Mouse (Mus musculus) heart, adult 11 months (tissue): ENCODE measurements at regions not wholly inside any gene's neighbourhood (a gene's known extent, or its start where the extent isn't known, plus 50 kb on each side); places are given as distances from the start of the nearest gene placed in this dataset.

ENCODE experiments used
- DNase-seq: peaks from one replicate; pipeline ENCODE4 v3.0.0; 2022

GRCm38 (mm10) chr1:85451701-85452100 is 123.8 kb upstream of the G530012D18Rik start:
- DNase-seq, result peak; percentile 93

GRCm38 (mm10) chr1:85453350-85453749 is 122.1 kb upstream of the G530012D18Rik start:
- peak; percentile 93 for DNase-seq

- DNase-seq, result peak; percentile 91
Observed at GRCm38 (mm10) chr1:85456671-85457070, 118.8 kb upstream of the G530012D18Rik start.

GRCm38 (mm10) chr1:85457731-85458130 is 117.7 kb upstream of the G530012D18Rik start:
- DNase-seq, result peak; percentile 92

DNA sequence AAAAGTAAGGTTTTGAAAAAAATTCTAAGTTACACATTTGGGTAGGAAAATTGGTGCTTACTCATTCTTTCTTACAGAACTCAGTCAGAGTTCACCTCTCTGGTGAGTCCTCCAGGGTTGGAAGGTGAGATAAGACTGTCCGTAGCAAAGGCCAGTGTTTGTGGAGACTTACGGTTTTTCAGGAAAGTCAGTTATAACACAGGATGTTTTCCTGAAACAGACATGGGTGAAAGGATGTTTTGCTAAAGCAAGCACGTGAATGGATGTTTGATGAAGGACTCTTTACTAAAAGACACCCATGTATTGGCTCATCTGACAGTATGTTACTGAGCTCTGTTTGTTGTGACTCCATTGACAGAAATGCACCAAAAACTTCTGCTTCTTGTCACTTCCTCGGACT is 113.4 kb upstream of the G530012D18Rik start:
- peak; percentile 91 for DNase-seq

DNA sequence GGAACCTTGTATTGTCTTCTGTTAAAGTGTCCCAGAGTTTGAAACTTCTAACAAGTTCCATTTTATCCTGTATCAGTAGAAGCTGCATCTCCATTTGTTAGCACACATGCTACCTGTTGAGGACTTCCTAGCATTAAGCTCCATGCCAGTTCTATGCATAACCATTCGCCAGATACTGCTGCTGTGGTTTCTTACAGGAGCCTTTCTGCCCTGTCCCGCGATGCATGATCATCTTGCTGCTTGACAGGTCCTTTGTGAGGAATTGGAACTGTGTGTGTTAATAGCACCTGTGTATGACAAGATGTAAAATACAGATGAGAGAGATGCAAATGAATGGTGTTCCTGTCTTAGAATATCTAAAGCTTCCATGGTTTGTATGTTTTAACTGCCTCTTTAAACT is 96.4 kb upstream of the G530012D18Rik start:
- DNase-seq, result peak; percentile 92

- peak; percentile 93 for DNase-seq
Observed at GRCm38 (mm10) chr1:85484985-85485384, 90.5 kb upstream of the G530012D18Rik start.

GRCm38 (mm10) chr1:85499931-85500330 is 75.5 kb upstream of the G530012D18Rik start:
- peak; percentile 93 for DNase-seq

DNA sequence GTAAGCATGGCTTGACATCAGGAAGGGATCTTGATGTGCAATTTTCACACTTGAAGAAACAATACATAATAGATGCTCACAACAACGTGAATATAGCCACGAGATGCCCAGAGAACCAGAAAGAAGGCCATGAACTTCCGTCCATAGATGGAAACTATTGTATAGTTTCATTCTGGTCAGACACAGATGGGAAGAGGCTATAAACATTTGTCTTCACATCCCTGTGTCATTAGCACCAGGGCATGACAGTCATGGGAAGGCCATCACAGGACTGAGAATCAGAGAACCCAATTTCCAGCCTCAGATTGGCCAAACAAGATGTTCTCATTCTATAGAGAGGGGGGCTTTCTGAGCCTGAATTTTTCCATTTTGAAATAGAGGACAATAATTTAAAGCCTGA is 74.2 kb upstream of the G530012D18Rik start:
- DNase-seq, result peak; percentile 91
